Mouse (Mus musculus) ovary, adult 10 weeks (tissue): ENCODE data around the gene Tmem14c. TPM values are rescaled to one million over a fixed set of nuclear protein-coding genes. Genes with fewer than 3 reads are reported as not detected.

ENCODE experiments used
- polyA plus RNA-seq: library from polyadenylated mRNA; stranded (reverse); fragments of 350-450 nt; fragmentation: Illumina TruSeq; extraction: RNeasy Lipid Tissue Mini Kit (QIAGEN cat#74804); gene quantifications from one replicate; pipeline ENCODE4 v1.2.3, GENCODE M21; 2014

Gene Tmem14c
- polyA plus RNA-seq, result 29.2 TPM

GRCm38 (mm10) chr13:41015829-41016634 is at the start of gene Tmem14c:
TSS of gene Tmem14c (plus strand) at chr13:41016292.

GRCm38 (mm10) chr13:41000926-41001639 is 15.0 kb upstream of the Tmem14c start, which contains the start of gene Pak1ip1:
TSS of gene Pak1ip1 (plus strand) at chr13:41001023.

Other genes with a start within 250 kb of the Tmem14c start
- 14.5 TPM for gene Gcnt2, start 156.5 kb upstream of the Tmem14c start, polyA plus RNA-seq
- gene Pak1ip1, start 15.3 kb upstream of the Tmem14c start, polyA plus RNA-seq, result 67.0 TPM
- 3.9 TPM for gene Mak, start 63.4 kb downstream of the Tmem14c start, polyA plus RNA-seq
- gene Gcm2, start 94.7 kb downstream of the Tmem14c start, polyA plus RNA-seq, result 0.43 TPM
- gene Sycp2l, start 98.0 kb downstream of the Tmem14c start, polyA plus RNA-seq, result 3.9 TPM
- 10.5 TPM for gene Elovl2, start 204.1 kb downstream of the Tmem14c start, polyA plus RNA-seq
- 109 TPM for gene Smim13, start 233.6 kb downstream of the Tmem14c start, polyA plus RNA-seq